Mouse (Mus musculus) small intestine, adult 2 months (tissue): Measurements from ENCODE around the gene Psmb11.

Source experiments
- CTCF ChIP-seq: fragments of 200-500 bp; IDR thresholded peaks from 2 replicates; pipeline ENCODE4 v1.5.1; 2012; ENCODE audit warnings: low read depth, mild to moderate bottlenecking, control low read depth, inconsistent platforms, low read length, moderate library complexity, mixed read lengths; ENCODE audit not compliant: insufficient replicate concordance, insufficient read length; ENCODE audit errors: extremely low read depth
- POLR2A ChIP-seq: fragments of 200-500 bp; IDR thresholded peaks from 2 replicates; pipeline ENCODE4 v1.6.1; 2012; ENCODE audit warnings: low read depth, mild to moderate bottlenecking, control low read depth, inconsistent platforms, low read length, moderate library complexity

DNA sequence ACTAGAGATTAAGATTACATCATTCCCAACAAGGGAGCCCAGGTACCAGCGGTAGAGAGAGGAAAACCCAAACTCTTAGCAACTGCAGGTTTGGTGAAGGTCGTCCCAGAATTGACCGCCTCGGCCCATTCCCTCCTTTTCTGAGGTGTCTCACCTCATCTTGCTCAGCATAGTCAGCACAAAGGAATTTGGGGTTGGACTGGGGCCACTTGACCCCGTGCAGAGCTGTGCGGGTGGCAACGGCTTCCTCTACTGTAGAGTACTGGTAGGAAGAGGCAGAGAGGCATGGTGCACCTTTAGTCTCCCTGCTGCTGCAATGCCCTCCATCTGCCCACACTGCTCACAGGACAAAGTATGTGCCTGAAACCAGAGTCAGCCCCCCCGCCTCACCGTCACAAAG, 23.1 kb downstream of the Psmb11 start:
- no peak for TF ChIP-seq CTCF
- no peak for TF ChIP-seq POLR2A
